Mouse (Mus musculus) neural tube, embryonic 11.5 days (tissue): ENCODE results near the gene Tatdn3. TPM values are rescaled to one million over a fixed set of nuclear protein-coding genes. Genes with fewer than 3 reads are reported as not detected.

Experiments
- ATAC-seq: fragments of 200-750 bp; cut with Nextera tagmentation; 2 replicates; pipeline ENCODE4 v1.8.0; 2017; ENCODE audit warnings: moderate number of reproducible peaks, mild to moderate bottlenecking, moderate TSS enrichment, moderate library complexity; ENCODE audit not compliant: insufficient read depth, low FRiP score, low TSS enrichment
- DNase-seq: peaks from one replicate; pipeline ENCODE4 v3.0.0-alpha.2; 2015; ENCODE audit warnings: low spot score
- H3K27ac ChIP-seq: fragments of 300-500 bp; sonication (generic); 2 replicates; pipeline ENCODE4 v1.5.1; 2014; ENCODE audit warnings: low read depth, mild to moderate bottlenecking, low read length
- H3K27me3 ChIP-seq: fragments of 300-500 bp; sonication (generic); 2 replicates; pipeline ENCODE4 v1.6.1; 2014; ENCODE audit warnings: mild to moderate bottlenecking, low read length, mixed read lengths; ENCODE audit not compliant: control insufficient read depth, insufficient read depth
- H3K36me3 ChIP-seq: fragments of 300-500 bp; sonication (generic); 2 replicates; pipeline ENCODE4 v1.6.1; 2014; ENCODE audit warnings: mild to moderate bottlenecking, low read length, moderate library complexity, mixed read lengths; ENCODE audit not compliant: control insufficient read depth, insufficient read depth
- H3K4me1 ChIP-seq: fragments of 300-500 bp; sonication (generic); 2 replicates; pipeline ENCODE4 v1.6.1; 2014; ENCODE audit warnings: low read length, mixed read lengths; ENCODE audit not compliant: control insufficient read depth, insufficient read depth
- H3K4me2 ChIP-seq: fragments of 300-500 bp; sonication (generic); 2 replicates; pipeline ENCODE4 v1.6.1; 2014; ENCODE audit warnings: low read depth, mild to moderate bottlenecking, moderate library complexity
- H3K4me3 ChIP-seq: fragments of 300-500 bp; sonication (generic); 2 replicates; pipeline ENCODE4 v1.5.1; 2014; ENCODE audit warnings: low read depth, low read length
- H3K9ac ChIP-seq: fragments of 300-500 bp; sonication (generic); 2 replicates; pipeline ENCODE4 v1.6.1; 2014; ENCODE audit warnings: mild to moderate bottlenecking, low read length
- H3K9me3 ChIP-seq: fragments of 300-500 bp; sonication (generic); 2 replicates; pipeline ENCODE4 v1.6.1; 2016; ENCODE audit warnings: low read length; ENCODE audit not compliant: control insufficient read depth
- WGBS: fragments of 180-500 bp; shearing (Covaris S2); extraction: QIAGEN DNeasy Blood & Tissue Kit; methylation state at CpG from one replicate; pipeline ENCODE4 v1.1.7; 2014; 5-methylcytosine and 5-hydroxymethylcytosine counted together
- polyA plus RNA-seq: library from polyadenylated mRNA; unstranded; fragments of >200 nt; fragmentation: Nextera tagmentation; extraction: Ambion mirVana; gene quantifications from 2 replicates; pipeline ENCODE4 v1.2.1, GENCODE M21; 2014

Gene Tatdn3
- polyA plus RNA-seq, 1 experiment from 2014 or later: 9.4 TPM

- 75% methylated on average over 8 of the region's 8 CpGs for WGBS
- no peak overlapping the region for H3K27ac ChIP-seq
- H3K9me3 ChIP-seq: no peaks in the 10 kb centered on the region
- ATAC-seq (no peak), DNase-seq (no peak)
- H3K27me3 ChIP-seq: no peaks in the 10 kb centered on the region
- H3K9ac ChIP-seq: no peak overlapping the region
- H3K4me1 ChIP-seq: no peaks in the 10 kb centered on the region
- H3K4me3 ChIP-seq: no peak overlapping the region
- no peaks in the 10 kb centered on the region for H3K36me3 ChIP-seq
- no peak overlapping the region for H3K4me2 ChIP-seq
These were observed 7.7 kb downstream of the Tatdn3 start for GRCm38 (mm10) chr1:191054870-191055532.

DNA sequence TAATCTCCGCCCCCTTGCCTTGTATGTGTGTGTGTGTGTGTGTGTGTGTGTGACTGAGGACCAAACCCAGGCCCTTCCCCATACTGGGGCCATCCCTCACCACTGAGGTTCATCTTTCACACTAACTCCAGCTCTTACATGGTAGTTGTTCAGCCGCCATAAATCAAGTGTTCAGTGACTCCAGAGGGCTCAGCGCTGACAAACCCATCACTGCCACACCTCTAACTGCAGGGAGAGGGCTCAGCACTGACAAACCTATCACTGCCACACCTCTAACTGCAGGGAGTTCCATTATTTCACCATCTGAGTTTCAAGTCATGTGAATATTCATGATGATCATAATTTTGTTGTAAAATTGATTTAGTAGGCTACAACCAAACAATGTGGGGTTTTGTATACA, 9.2 kb downstream of the Tatdn3 start:
- no peaks in the 10 kb centered on the region for H3K27me3 ChIP-seq
- H3K9me3 ChIP-seq: no peaks in the 10 kb centered on the region
- no peak for ATAC-seq
- no peak overlapping the region for H3K27ac ChIP-seq
- no peak overlapping the region for H3K4me3 ChIP-seq
- no peak for DNase-seq
- H3K4me2 ChIP-seq: no peak overlapping the region
- no peaks in the 10 kb centered on the region for H3K36me3 ChIP-seq
- no peaks in the 10 kb centered on the region for H3K4me1 ChIP-seq
- WGBS: 85% methylated on average over 3 of the region's 3 CpGs
- H3K9ac ChIP-seq: no peak overlapping the region

GRCm38 (mm10) chr1:191046231-191046824, 16.4 kb downstream of the Tatdn3 start:
- WGBS: 71% methylated on average over 7 of the region's 7 CpGs
- DNase-seq (no peak), ATAC-seq (no peak)
- H3K4me3 ChIP-seq: no peak overlapping the region
- H3K9me3 ChIP-seq: no peaks in the 10 kb centered on the region
- no peak overlapping the region for H3K9ac ChIP-seq
- H3K4me2 ChIP-seq: no peak overlapping the region
- H3K27me3 ChIP-seq: no peaks in the 10 kb centered on the region
- H3K4me1 ChIP-seq: no peaks in the 10 kb centered on the region
- H3K36me3 ChIP-seq: no peaks in the 10 kb centered on the region
- no peak overlapping the region for H3K27ac ChIP-seq

DNA sequence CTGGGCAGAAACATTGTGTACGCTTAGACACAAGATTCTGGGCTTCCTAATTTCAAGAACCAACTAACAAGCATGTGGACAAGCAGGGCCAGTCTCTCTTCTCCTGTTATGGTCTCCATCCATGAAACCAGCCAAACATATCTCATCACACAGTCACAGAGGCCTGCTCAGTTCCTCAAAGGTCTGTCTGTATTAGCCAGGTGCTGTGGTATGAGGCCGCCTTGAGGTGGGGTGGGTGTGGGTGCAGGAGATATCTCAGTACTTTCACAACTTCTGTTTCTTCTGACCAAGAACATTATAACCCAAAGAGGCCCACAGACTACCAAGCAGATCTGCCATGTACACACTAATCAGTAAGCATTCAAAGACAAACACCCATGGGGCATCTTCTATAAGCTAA, 17.5 kb downstream of the Tatdn3 start:
- no peaks in the 10 kb centered on the region for H3K4me1 ChIP-seq
- DNase-seq (no peak), ATAC-seq (no peak)
- no peaks in the 10 kb centered on the region for H3K9me3 ChIP-seq
- no peak overlapping the region for H3K4me3 ChIP-seq
- WGBS: 95% methylated on average over 2 of the region's 2 CpGs
- H3K9ac ChIP-seq: no peak overlapping the region
- H3K4me2 ChIP-seq: no peak overlapping the region
- no peaks in the 10 kb centered on the region for H3K36me3 ChIP-seq
- H3K27me3 ChIP-seq: no peaks in the 10 kb centered on the region
- no peak overlapping the region for H3K27ac ChIP-seq

DNA sequence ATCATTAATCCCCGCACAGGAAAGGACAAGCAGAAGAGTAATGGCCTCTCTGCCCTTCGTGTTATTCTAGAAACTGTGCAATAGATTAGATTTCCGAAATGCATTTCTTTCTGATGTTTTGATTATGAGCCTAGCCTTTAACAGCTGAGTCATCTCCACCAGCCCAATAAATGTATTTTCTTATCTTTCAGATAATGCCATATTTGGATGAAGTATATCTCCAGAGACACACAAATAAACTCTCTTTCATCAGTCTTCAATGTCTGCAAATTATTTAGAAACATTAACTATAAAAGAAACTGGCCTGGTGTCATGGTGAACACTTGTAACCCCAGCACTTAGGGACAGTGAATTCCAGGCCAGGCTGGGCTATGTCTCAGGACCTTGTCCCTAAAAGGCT, 20.0 kb downstream of the Tatdn3 start:
- Histone ChIP-seq H3K27me3 (no peaks in the 10 kb centered on the region), H3K4me1 (no peaks in the 10 kb centered on the region), H3K36me3 (no peaks in the 10 kb centered on the region), H3K9ac (no peak overlapping the region), H3K4me3 (no peak overlapping the region), H3K4me2 (no peak overlapping the region), H3K9me3 (no peaks in the 10 kb centered on the region), H3K27ac (no peak overlapping the region)
- no peak for DNase-seq
- ATAC-seq: no peak
- WGBS: 87% methylated on average over 3 of the region's 3 CpGs

- Histone ChIP-seq H3K27ac (no peak overlapping the region), H3K36me3 (no peaks in the 10 kb centered on the region), H3K4me2 (no peak overlapping the region), H3K4me1 (no peaks in the 10 kb centered on the region), H3K9ac (no peak overlapping the region), H3K4me3 (no peak overlapping the region), H3K9me3 (no peaks in the 10 kb centered on the region), H3K27me3 (no peaks in the 10 kb centered on the region)
- DNase-seq (no peak), ATAC-seq (no peak)
- 87% methylated on average over 5 of the region's 5 CpGs for WGBS
These were observed 20.6 kb downstream of the Tatdn3 start for GRCm38 (mm10) chr1:191042106-191042505.

DNA sequence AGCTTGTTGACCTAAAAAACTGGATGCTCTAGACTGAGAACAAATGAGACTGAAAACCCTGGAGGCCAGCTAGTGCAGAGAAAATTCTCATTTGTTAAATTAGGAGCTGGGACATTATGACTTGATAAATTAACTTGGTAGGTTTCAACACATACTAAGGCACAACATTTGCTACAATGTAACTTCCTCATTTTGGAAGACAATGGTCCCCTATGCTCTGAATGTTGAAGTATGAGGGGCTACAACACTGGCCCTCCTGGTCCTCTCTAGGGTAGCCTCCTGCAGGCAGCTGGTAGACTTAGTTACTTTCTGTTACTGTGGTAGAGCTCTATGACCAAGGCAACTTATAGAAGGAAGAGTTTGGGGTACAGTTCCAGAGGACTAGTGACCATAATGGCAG, 21.4 kb downstream of the Tatdn3 start:
- Histone ChIP-seq H3K9me3 (no peaks in the 10 kb centered on the region), H3K4me3 (no peak overlapping the region), H3K27ac (no peak overlapping the region), H3K36me3 (no peaks in the 10 kb centered on the region), H3K9ac (no peak overlapping the region), H3K27me3 (no peaks in the 10 kb centered on the region), H3K4me1 (no peaks in the 10 kb centered on the region), H3K4me2 (no peak overlapping the region)
- DNase-seq: no peak
- ATAC-seq: no peak

DNA sequence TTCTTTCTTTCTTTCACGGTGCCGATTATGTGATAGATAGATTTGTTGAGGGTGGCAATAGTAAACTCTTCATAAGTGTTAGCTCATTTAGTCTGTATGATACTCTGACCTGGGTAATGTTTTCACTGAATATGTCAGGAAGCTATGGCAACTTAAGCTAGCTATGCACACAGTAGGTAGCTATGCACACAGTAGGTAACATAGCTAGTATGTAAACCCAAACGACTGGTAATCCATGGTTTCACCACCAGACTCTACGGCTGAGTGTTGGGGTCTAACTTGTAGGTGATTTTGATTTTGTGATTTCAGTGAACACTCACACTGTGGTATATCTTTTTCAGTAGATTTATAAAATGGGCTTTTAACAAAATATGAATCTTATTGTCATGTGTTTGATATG, 24.7 kb downstream of the Tatdn3 start:
- no peak overlapping the region for H3K4me3 ChIP-seq
- H3K4me1 ChIP-seq: no peaks in the 10 kb centered on the region
- H3K9me3 ChIP-seq: no peaks in the 10 kb centered on the region
- H3K27ac ChIP-seq: no peak overlapping the region
- H3K4me2 ChIP-seq: no peak overlapping the region
- H3K36me3 ChIP-seq: no peaks in the 10 kb centered on the region
- no peak for DNase-seq
- ATAC-seq: no peak
- no peaks in the 10 kb centered on the region for H3K27me3 ChIP-seq
- no peak overlapping the region for H3K9ac ChIP-seq
- WGBS: 94% methylated on average over 4 of the region's 4 CpGs

DNA sequence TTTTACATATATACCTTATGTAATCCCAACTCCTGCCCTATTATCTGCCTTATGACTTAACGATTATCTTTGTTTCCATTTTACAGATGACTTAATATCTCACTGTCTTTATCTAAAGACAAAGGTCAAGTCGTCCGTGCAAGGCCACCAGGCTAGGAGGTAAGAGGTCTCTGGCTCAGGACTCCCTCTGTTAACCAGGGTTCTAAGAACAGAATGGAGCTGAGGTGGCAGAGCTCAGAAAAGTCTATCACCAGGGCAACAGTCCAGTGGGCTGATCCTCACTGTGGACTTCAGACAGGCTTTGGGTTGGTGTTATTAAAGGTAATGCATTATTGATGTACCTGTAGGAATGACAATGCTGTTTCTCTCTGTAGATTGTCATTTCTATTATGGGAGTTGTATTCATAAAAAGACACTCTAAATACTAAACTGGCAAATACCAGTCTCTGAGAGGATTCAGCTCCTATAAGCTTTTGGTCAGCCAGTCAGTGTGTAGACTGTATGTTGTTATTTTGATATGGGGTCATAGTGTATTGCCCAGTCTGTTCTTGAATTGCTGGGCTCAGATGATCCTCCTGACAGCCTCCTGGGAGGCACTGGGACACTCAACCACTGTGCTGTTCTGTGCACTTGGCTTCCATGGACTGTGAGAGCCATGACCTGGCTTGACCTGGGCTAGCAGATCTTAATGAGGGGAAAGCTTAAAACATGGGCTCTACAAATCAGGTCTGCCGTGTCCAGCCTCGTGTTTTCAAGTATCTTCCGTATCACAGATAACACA, 26.0 kb downstream of the Tatdn3 start, which contains the start of gene Spata45:
Gene Spata45, plus strand, starts transcription at position 86 of the 781 bp plus-strand sequence.
- H3K4me3 ChIP-seq: no peak within 1 kb of the TSS
- H3K27ac ChIP-seq: no peak within 1 kb of the TSS
- no peaks in the 10 kb centered on the region for H3K36me3 ChIP-seq
- no peaks in the 10 kb centered on the region for H3K4me1 ChIP-seq
- no peaks in the 10 kb centered on the region for H3K9me3 ChIP-seq
- 81% methylated on average over 6 of the region's 6 CpGs for WGBS
- no peak for DNase-seq
- H3K9ac ChIP-seq: no peak within 1 kb of the TSS
- ATAC-seq: no peak
- H3K27me3 ChIP-seq: no peaks in the 10 kb centered on the region
- no peak within 1 kb of the TSS for H3K4me2 ChIP-seq
